Mouse (Mus musculus) midbrain, embryonic 13.5 days (tissue): ENCODE measurements around the gene Chaf1a. TPM values are rescaled to one million over a fixed set of nuclear protein-coding genes. Genes with fewer than 3 reads are reported as not detected.

Experiments used
- ATAC-seq: fragments of 200-750 bp; cut with Nextera tagmentation; 2 replicates; pipeline ENCODE4 v1.8.0; 2017; ENCODE audit warnings: mild to moderate bottlenecking, moderate TSS enrichment, moderate library complexity
- H3K27ac ChIP-seq: fragments of 300-500 bp; sonication (generic); 2 replicates; pipeline ENCODE4 v1.5.1; 2015; ENCODE audit warnings: inconsistent platforms, mild to moderate bottlenecking, moderate library complexity
- H3K27me3 ChIP-seq: fragments of 300-500 bp; sonication (generic); 2 replicates; pipeline ENCODE4 v1.6.1; 2015; ENCODE audit warnings: mild to moderate bottlenecking, inconsistent platforms
- H3K36me3 ChIP-seq: fragments of 300-500 bp; sonication (generic); 2 replicates; pipeline ENCODE4 v1.6.1; 2015; ENCODE audit warnings: mild to moderate bottlenecking, inconsistent platforms
- H3K4me1 ChIP-seq: fragments of 300-500 bp; sonication (generic); replicated peaks from 2 replicates; pipeline ENCODE4 v1.6.1; 2015; ENCODE audit warnings: inconsistent platforms
- H3K4me2 ChIP-seq: fragments of 300-500 bp; sonication (generic); replicated peaks from 2 replicates; pipeline ENCODE4 v1.6.1; 2015; ENCODE audit warnings: moderate library complexity, mild to moderate bottlenecking, inconsistent platforms
- H3K4me3 ChIP-seq: fragments of 300-500 bp; sonication (generic); replicated peaks from 2 replicates; pipeline ENCODE4 v1.5.1; 2015; ENCODE audit warnings: mild to moderate bottlenecking, inconsistent platforms
- H3K9ac ChIP-seq: fragments of 300-500 bp; sonication (generic); replicated peaks from 2 replicates; pipeline ENCODE4 v1.6.1; 2015; ENCODE audit warnings: mild to moderate bottlenecking, inconsistent platforms
- H3K9me3 ChIP-seq: fragments of 300-500 bp; sonication (generic); 2 replicates; pipeline ENCODE4 v1.6.1; 2016; ENCODE audit warnings: mild to moderate bottlenecking, inconsistent platforms
- WGBS: fragments of 180-500 bp; shearing (Covaris S2); methylation state at CpG from one replicate; pipeline ENCODE4 v1.1.7; 2015; 5-methylcytosine and 5-hydroxymethylcytosine counted together
- polyA plus RNA-seq: library from polyadenylated mRNA; unstranded; fragments of >200 nt; fragmentation: Nextera tagmentation; extraction: Ambion mirVana; gene quantifications from 2 replicates; pipeline ENCODE4 v1.2.1, GENCODE M21; 2015

Gene Chaf1a
- polyA plus RNA-seq, 1 experiment from 2014 or later = 11.0 TPM

DNA sequence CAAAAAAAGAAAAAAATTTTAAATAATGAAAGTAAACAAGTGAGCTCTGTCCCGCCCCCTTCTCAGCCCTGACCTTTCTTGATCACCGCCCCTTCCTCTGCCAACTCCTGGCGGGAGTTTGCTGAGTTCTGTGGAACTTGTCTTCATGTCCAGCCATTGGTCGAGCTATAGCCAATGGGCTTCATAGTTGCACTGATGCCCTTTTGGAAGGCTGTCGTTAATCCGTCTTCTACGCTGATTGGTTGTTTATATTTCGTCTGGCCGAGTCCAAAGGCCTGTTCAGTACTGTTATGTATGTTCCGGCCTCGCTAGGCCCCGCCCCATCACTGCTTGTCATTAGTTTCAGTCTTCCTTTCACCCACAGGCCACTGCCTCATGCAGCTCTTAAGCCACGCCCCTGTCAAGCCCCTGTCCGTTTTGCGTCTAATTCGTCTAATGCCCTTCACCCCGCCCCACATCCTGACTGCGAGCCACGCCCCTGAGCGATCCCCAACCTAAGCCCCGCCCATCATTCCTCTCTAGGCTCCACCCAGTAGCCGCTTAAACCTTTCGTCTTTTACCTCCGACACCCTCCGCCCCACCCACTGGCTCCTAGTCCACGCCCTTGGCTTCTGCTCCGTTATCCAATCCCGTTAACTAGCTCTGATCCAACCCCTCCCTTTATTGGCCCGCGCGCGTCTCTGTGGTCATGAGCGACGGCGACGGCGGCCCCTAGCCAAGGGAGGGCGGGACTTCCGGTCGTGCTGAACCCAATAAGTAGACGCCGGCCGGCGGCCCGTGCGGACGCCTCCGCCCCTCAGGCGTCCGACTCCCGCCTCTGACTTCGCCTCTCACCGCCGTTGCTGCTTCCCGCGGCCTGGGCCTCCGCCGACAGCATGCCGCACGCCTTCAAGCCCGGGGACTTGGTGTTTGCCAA, 38.9 kb downstream of the Chaf1a start, which contains the start of gene Hdgfl2:
Hdgfl2 (plus strand) TSS at position 755 of the 916 bp plus-strand sequence.
- Histone ChIP-seq H3K9ac (peak within 1 kb of the TSS; percentile 84), H3K27ac (peak within 1 kb of the TSS; percentile 79), H3K4me2 (peak within 1 kb of the TSS; percentile 100), H3K4me3 (peak within 1 kb of the TSS; percentile 86), H3K9me3 (no peaks in the 10 kb centered on the region), H3K36me3 (peaks cover 17% of the 10 kb centered on the region), H3K4me1 (peaks cover 38% of the 10 kb centered on the region), H3K27me3 (no peaks in the 10 kb centered on the region)
- ATAC-seq = peak; percentile 95
- under 1% methylated on average over 61 of the region's 61 CpGs for WGBS

DNA sequence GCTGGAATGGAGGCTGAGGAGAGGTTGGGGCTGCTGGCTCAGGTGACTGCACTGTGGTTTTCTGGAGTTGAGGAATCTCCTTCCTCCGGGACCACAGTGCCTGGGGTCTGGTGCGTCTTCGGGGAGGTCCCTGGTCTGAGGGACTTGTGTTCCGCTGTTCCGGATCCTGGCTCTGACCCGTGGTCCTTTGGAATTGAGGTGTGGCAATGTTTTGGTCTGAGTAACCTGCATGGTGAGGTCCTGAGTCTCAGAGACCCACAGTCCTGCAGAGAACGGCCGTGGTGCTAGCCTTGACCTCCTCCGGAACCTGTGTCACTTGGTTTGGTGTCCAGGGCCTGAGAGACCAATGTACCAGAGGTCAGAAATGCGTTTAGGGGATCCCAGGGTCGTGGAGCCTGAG, 39.7 kb downstream of the Chaf1a start:
- Histone ChIP-seq H3K27ac (peak overlapping the region; percentile 79), H3K4me2 (peak overlapping the region; percentile 100), H3K9me3 (no peaks in the 10 kb centered on the region), H3K9ac (peak overlapping the region; percentile 84), H3K27me3 (no peaks in the 10 kb centered on the region), H3K4me1 (peaks cover 37% of the 10 kb centered on the region), H3K36me3 (peaks cover 20% of the 10 kb centered on the region), H3K4me3 (peak overlapping the region; percentile 86)
- ATAC-seq = no peak
- WGBS = 1% methylated on average over 11 of the region's 11 CpGs

DNA sequence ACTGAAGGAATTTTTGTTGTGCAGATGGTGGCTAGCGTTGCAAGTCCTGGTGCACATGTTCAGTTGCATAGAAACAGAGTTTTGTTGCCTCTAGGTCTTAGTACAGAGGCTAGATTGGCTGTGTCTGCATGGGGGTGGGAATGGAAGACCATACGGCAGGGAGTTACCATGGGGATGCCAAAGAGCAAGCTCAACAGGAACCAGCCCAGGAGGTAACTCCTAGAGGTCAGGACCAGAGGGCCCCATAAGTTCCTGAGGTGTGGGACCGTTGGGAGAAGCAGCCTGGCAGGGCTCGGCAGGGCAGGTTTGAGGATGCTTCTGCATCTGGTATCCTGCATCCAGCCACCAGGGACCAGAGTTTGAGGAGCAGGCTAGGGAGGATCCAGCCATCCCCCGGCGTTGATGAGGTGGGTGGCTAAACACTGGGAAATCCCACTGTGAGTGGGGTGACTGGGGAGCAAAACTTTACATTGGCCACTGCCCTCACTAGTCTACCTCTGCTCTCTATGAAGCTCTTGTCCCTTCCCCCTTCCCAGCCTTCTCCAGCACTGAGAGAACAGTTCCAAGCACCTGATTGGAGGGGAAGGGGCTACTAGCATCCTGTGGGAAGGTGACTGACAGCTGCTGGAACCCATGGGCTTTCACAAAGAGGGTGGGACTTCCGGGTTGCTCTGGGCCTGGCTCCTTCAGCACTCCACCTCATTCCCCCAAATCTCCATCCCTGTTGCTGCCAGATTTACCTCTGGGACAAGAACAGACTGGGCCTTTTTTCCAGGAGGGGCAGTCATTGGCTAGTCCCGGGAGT, 40.7 kb downstream of the Chaf1a start:
- Histone ChIP-seq H3K4me1 (peaks cover 32% of the 10 kb centered on the region), H3K27ac (peak overlapping the region; percentile 76), H3K36me3 (peaks cover 28% of the 10 kb centered on the region), H3K4me2 (peak overlapping the region; percentile 100), H3K9me3 (no peaks in the 10 kb centered on the region), H3K9ac (peak overlapping the region; percentile 84), H3K27me3 (no peaks in the 10 kb centered on the region), H3K4me3 (peak overlapping the region; percentile 86)
- peak; percentile 64 for ATAC-seq
- WGBS = 3% methylated on average over 8 of the region's 8 CpGs

DNA sequence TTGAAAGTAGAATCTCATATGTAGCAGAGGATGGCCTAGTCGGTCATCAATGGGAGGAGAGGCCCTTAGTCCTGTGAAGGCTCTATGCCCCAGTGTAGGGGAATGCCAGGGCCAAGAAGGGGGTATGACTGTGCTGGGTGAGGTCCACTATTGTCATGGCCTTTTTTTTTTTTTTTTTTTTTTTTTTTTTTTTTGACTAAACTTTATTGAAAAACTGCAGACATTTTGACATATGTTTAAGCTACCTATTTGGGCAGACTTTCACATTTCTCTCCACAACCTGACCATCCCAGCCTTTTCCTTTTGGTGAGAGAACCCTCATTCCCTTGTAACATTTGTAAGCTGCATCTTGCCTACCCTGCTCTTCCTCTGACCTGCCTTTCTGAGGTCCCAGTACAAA, 52.1 kb downstream of the Chaf1a start:
- Histone ChIP-seq H3K4me1 (no peaks in the 10 kb centered on the region), H3K27me3 (no peaks in the 10 kb centered on the region), H3K9ac (no peak overlapping the region), H3K36me3 (peaks cover 71% of the 10 kb centered on the region), H3K27ac (no peak overlapping the region), H3K4me2 (no peak overlapping the region), H3K4me3 (no peak overlapping the region), H3K9me3 (no peaks in the 10 kb centered on the region)
- 75% methylated on average over 1 of the region's 1 CpGs for WGBS
- ATAC-seq = no peak

DNA sequence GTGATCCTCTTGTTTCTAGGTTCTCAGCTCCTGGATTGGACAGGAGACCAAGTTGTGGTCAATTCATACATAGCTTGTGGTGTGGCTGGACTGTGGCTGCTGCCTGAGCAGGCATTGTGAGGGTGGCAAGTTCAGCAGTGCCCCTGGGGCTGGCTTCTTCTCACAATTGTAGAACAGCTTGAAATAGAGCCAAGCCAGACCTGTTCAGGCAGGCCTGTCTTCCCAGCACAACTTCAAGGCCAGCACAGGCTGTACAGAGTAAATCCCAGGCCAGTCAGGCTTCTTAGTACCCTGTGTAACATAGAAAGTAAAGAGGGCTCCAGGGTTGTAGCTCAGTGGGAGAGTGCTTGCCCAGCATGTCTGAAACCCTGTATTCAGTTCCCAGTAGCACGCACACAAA, 52.6 kb downstream of the Chaf1a start:
- no peak overlapping the region for H3K4me2 ChIP-seq
- H3K9me3 ChIP-seq = no peaks in the 10 kb centered on the region
- H3K4me3 ChIP-seq = no peak overlapping the region
- H3K27ac ChIP-seq = no peak overlapping the region
- no peaks in the 10 kb centered on the region for H3K27me3 ChIP-seq
- WGBS = 100% methylated on average over 1 of the region's 1 CpGs
- H3K4me1 ChIP-seq = no peaks in the 10 kb centered on the region
- peaks cover 76% of the 10 kb centered on the region for H3K36me3 ChIP-seq
- H3K9ac ChIP-seq = no peak overlapping the region
- no peak for ATAC-seq

DNA sequence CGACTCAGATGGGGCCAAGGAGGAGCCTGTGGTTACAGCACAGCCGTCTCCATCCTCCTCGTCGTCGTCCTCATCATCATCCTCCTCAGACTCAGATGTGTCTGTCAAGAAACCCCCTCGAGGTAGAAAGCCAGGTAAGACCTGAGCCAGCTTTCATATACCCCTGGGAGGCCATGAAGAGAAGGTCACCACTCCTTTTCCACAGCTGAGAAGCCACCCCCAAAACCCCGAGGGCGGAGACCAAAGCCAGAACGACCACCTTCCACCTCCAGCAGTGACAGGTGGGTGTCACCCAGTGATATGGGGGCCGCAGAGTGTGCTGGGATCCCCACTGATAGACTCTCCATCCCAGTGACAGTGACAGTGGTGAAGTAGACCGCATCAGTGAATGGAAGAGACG, 56.6 kb downstream of the Chaf1a start:
- Histone ChIP-seq H3K27me3 (no peaks in the 10 kb centered on the region), H3K36me3 (peaks cover 84% of the 10 kb centered on the region), H3K4me3 (no peak overlapping the region), H3K4me1 (no peaks in the 10 kb centered on the region), H3K4me2 (no peak overlapping the region), H3K9ac (no peak overlapping the region), H3K9me3 (no peaks in the 10 kb centered on the region), H3K27ac (no peak overlapping the region)
- no peak for ATAC-seq
- 94% methylated on average over 12 of the region's 12 CpGs for WGBS

DNA sequence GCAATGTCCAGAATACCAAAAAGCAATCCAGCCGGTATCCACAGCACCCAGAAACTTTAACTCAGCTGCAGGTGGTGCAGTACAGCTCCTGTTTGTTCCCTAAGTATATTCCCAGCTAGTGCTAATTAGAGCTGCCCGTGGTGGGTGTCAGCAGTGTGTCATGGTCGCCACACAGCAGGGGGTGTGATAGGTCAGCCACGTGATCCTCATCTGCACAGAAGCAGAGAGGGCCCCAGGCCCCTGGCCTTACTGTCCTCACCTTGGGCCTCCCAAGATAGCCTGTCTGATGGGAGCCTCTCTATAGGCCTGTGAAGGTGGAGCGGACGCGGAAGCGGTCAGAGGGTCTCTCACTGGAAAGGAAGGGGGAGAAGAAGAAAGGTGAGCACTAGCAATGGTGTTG, 57.9 kb downstream of the Chaf1a start:
- WGBS = 91% methylated on average over 8 of the region's 8 CpGs
- Histone ChIP-seq H3K4me3 (no peak overlapping the region), H3K27ac (no peak overlapping the region), H3K9ac (no peak overlapping the region), H3K4me1 (no peaks in the 10 kb centered on the region), H3K36me3 (peaks cover 90% of the 10 kb centered on the region), H3K27me3 (no peaks in the 10 kb centered on the region), H3K4me2 (no peak overlapping the region), H3K9me3 (no peaks in the 10 kb centered on the region)
- peak; percentile 28; the same call in 1 of the 2 replicates for ATAC-seq

DNA sequence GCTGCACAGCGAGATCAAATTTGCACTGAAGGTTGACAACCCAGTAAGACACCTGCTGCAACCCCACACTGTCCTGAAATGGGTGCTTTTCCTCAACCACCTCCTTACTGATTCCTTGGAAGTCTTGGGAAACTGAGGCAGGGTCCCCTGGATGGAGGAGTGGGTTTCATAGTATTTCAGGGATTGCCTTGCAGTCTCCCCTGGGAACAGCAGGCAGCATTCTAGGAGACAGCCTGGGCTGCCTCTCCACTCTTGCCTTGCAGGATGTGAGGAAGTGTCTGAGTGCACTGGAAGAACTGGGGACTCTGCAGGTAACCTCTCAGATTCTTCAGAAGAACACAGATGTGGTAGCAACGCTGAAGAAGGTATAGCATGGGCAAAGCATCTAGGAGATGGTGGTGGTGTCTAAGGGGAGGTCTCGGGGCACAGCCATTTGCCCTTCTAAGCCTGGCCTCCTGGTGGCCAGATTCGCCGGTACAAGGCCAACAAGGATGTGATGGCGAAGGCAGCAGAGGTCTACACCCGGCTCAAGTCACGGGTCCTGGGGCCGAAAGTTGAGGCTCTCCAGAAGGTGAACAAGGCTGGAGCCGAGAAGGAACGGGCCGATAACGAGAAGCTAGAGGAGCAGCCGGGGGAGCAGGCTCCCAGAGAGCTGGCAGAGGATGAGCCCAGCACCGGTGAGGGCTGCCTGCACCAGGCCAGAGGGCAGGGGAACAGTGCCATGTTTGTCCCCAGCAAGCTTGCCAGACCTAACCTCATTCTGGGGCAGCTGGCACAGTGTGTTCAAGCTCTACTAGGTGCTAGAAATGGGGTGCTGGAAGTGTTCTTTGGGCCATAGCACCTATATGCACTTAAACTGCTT, 58.7 kb downstream of the Chaf1a start:
- H3K4me3 ChIP-seq = no peak overlapping the region
- no peaks in the 10 kb centered on the region for H3K9me3 ChIP-seq
- no peak overlapping the region for H3K4me2 ChIP-seq
- WGBS = 93% methylated on average over 15 of the region's 15 CpGs
- H3K27ac ChIP-seq = no peak overlapping the region
- no peaks in the 10 kb centered on the region for H3K27me3 ChIP-seq
- H3K9ac ChIP-seq = no peak overlapping the region
- no peaks in the 10 kb centered on the region for H3K4me1 ChIP-seq
- ATAC-seq = no peak
- H3K36me3 ChIP-seq = peaks cover 92% of the 10 kb centered on the region

DNA sequence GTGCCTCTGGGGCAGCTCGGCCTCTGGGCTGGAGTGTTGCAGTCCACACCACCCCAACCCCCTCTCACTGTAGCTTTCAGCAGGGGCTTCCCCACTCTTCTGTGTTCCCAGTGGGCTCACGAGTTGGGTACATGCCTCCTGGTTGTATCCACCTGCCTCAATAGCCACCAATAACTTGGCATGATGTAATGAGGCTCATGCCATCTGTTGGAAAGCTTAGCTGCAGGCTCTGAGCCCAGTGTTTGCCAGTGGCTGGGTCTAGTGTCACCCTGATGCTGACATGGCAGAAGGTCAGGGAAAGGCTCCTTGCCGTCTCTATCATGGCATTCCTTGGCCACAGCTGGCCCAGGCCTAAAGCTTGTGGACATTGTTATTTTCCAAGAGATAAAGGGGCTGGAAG, 60.6 kb downstream of the Chaf1a start:
- H3K4me1 ChIP-seq = no peaks in the 10 kb centered on the region
- no peak overlapping the region for H3K4me2 ChIP-seq
- 94% methylated on average over 3 of the region's 3 CpGs for WGBS
- no peak overlapping the region for H3K9ac ChIP-seq
- no peaks in the 10 kb centered on the region for H3K9me3 ChIP-seq
- no peak overlapping the region for H3K27ac ChIP-seq
- peaks cover 82% of the 10 kb centered on the region for H3K36me3 ChIP-seq
- no peaks in the 10 kb centered on the region for H3K27me3 ChIP-seq
- no peak overlapping the region for H3K4me3 ChIP-seq
- ATAC-seq = no peak

DNA sequence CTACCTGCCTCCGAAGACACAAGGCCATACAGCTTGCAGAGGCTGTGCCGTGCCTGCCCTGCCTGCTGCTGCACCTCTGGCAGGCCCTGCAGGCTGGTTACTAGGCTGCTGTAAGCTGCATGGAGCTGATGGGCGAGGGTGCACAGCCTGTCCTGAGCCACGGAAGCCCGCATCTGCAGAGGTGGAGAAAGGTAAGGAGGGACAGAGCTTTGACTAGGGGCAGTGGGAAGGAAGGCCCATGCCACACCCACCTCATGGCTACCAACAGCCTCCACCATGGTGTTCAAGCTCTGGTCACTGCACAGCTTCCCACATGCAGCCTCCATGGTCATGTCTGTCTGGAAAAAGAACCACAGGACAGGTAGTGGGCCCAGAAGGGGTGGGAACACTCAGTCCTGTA, 61.9 kb downstream of the Chaf1a start:
- no peaks in the 10 kb centered on the region for H3K27me3 ChIP-seq
- 89% methylated on average over 5 of the region's 5 CpGs for WGBS
- no peak overlapping the region for H3K9ac ChIP-seq

DNA sequence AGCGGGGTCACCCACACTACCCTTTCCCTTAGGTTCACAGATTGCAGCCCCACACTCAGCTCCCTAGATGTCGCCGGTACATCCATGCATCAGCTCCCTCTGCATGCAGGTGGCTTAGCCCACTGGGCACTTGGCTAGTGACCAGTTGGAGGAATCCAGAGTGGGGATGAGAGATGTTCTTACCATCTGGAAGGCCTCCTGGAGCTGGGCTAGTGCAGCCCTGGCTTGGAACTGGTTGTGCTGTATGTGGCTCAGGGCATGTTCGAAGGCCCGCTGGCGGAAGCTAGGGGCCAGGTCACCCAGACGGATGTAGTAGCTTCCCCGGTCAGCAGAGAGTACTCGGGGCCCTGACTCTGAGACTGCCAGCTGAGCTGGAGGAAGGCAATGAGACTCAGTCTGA, 62.7 kb downstream of the Chaf1a start:
- Histone ChIP-seq H3K4me3 (no peak overlapping the region), H3K27me3 (no peaks in the 10 kb centered on the region), H3K9ac (no peak overlapping the region), H3K27ac (no peak overlapping the region), H3K4me2 (no peak overlapping the region), H3K4me1 (no peaks in the 10 kb centered on the region), H3K36me3 (peaks cover 65% of the 10 kb centered on the region), H3K9me3 (no peaks in the 10 kb centered on the region)
- 95% methylated on average over 9 of the region's 9 CpGs for WGBS
- ATAC-seq = 0 out of 2 replicates have a peak, but pooled peaks have one; percentile 4

More for the DNA sequence above, 61.9 kb downstream of the Chaf1a start:
- H3K36me3 ChIP-seq = peaks cover 69% of the 10 kb centered on the region
- no peaks in the 10 kb centered on the region for H3K4me1 ChIP-seq
- H3K4me2 ChIP-seq = no peak overlapping the region
- no peaks in the 10 kb centered on the region for H3K9me3 ChIP-seq
- no peak overlapping the region for H3K27ac ChIP-seq
- H3K4me3 ChIP-seq = no peak overlapping the region
- no peak for ATAC-seq
